Mouse (Mus musculus) liver, embryonic 14.5 days (tissue): ENCODE results near the gene Map2k3. TPM values are rescaled to one million over a fixed set of nuclear protein-coding genes. Genes with fewer than 3 reads are reported as not detected.

Source experiments
- ATAC-seq: fragments of 200-750 bp; cut with Nextera tagmentation; 2 replicates; pipeline ENCODE4 v1.8.0; 2017; ENCODE audit warnings: moderate number of reproducible peaks, mild to moderate bottlenecking, moderate library complexity; ENCODE audit not compliant: insufficient read depth
- DNase-seq, 3 experiments: peaks; one replicate each; pipeline ENCODE4 v3.0.0-alpha.2; 2012 to 2013; ENCODE audit warnings: low read depth in 3 of 3, low spot score in 3 of 3
- H3K27ac ChIP-seq: fragments of 300-500 bp; sonication (generic); 2 replicates; pipeline ENCODE4 v1.5.1; 2014; ENCODE audit warnings: moderate library complexity, mild to moderate bottlenecking, control low read depth, inconsistent platforms
- H3K27me3 ChIP-seq: fragments of 300-500 bp; sonication (generic); 2 replicates; pipeline ENCODE4 v1.6.1; 2014; ENCODE audit warnings: mild to moderate bottlenecking, low read length, moderate library complexity; ENCODE audit not compliant: control insufficient read depth, insufficient read depth
- H3K36me3 ChIP-seq: fragments of 300-500 bp; sonication (generic); replicated peaks from 2 replicates; pipeline ENCODE4 v1.6.1; 2014; ENCODE audit warnings: low read depth; ENCODE audit not compliant: control insufficient read depth, insufficient read depth
- H3K4me1 ChIP-seq, 2 experiments: fragments of 200-500 bp in 1 of 2; fragments of 300-500 bp in 1 of 2; sonication (generic) in 1 of 2; replicated peaks; 2 replicates each; pipeline ENCODE4 v1.6.1; 2012 to 2014; ENCODE audit warnings: antibody characterized with exemption in 1 of 2, inconsistent platforms in 1 of 2, low read length in 1 of 2; ENCODE audit not compliant: control insufficient read depth in 2 of 2, insufficient read depth in 2 of 2
- H3K4me2 ChIP-seq: fragments of 300-500 bp; sonication (generic); 2 replicates; pipeline ENCODE4 v1.6.1; 2014; ENCODE audit warnings: low read depth, mild to moderate bottlenecking, control low read depth, moderate library complexity
- H3K4me3 ChIP-seq, 2 experiments: fragments of 200-500 bp in 1 of 2; fragments of 300-500 bp in 1 of 2; sonication (generic) in 1 of 2; 2 replicates each; pipeline ENCODE4 v1.5.1; 2012 to 2014; ENCODE audit warnings: low read depth in 2 of 2, low read length in 2 of 2, mild to moderate bottlenecking in 2 of 2, control low read depth in 1 of 2, inconsistent platforms in 1 of 2, moderate library complexity in 1 of 2; ENCODE audit not compliant: insufficient read depth in 1 of 2
- H3K9ac ChIP-seq: fragments of 300-500 bp; sonication (generic); replicated peaks from 2 replicates; pipeline ENCODE4 v1.6.1; 2014; ENCODE audit warnings: mild to moderate bottlenecking, control low read depth, moderate library complexity
- H3K9me3 ChIP-seq: fragments of 300-500 bp; sonication (generic); 2 replicates; pipeline ENCODE4 v1.6.1; 2016; ENCODE audit warnings: low read length, mixed read lengths; ENCODE audit not compliant: control insufficient read depth
- CTCF ChIP-seq: IDR thresholded peaks from 2 replicates; pipeline ENCODE4 v1.5.1; 2016; ENCODE audit warnings: antibody characterized with exemption, low read depth, control low read depth
- EP300 ChIP-seq: IDR thresholded peaks from 2 replicates; pipeline ENCODE4 v1.6.1; 2016; ENCODE audit warnings: antibody characterized with exemption, low read depth
- WGBS: fragments of 180-500 bp; shearing (Covaris S2); extraction: QIAGEN DNeasy Blood & Tissue Kit; methylation state at CpG from one replicate; pipeline ENCODE4 v1.1.7; 2014; ENCODE audit not compliant: insufficient replicate concordance; 5-methylcytosine and 5-hydroxymethylcytosine counted together
- polyA plus RNA-seq, 2 experiments: library from polyadenylated mRNA; depleted of rRNA in 1 of 2; stranded (reverse) in 1 of 2; unstranded in 1 of 2; fragments of >200 nt; fragmentation: Nextera tagmentation in 1 of 2; extraction: Ambion mirVana in 1 of 2; gene quantifications; 2 replicates each; pipeline versions ENCODE4 v1.2.1 to v1.2.3; 2012 to 2014

The Map2k3 gene
- polyA plus RNA-seq, 2 experiments, result 44.7 to 100 TPM

DNA sequence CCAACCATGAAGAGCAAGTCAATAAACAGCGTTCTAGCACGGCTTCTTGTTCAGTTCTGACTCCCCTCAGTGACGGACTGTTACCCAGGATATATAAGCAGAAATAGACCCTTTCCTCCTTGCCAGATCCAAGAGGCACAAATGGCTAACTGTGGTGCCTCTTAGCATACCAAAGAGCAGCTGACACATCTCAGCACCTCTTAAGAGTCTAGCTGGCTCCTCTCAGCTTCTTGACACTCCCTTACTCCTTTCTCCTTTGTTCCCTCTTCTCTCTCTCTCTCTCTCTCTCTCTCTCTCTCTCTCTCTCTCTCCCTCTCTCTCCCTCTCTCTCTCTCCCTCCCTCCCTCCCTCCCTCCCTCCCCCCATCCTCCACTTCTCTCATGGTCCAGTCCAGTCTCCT is 41.1 kb upstream of the Map2k3 start:
- Histone ChIP-seq H3K4me1 (no peaks in the 10 kb centered on the region), H3K9me3 (no peaks in the 10 kb centered on the region), H3K9ac (no peak overlapping the region), H3K36me3 (no peaks in the 10 kb centered on the region), H3K27ac (no peak overlapping the region), H3K4me3 (no peak overlapping the region), H3K27me3 (no peaks in the 10 kb centered on the region), H3K4me2 (no peak overlapping the region)
- ATAC-seq (no peak), DNase-seq (no peak)
- TF ChIP-seq EP300 (no peak), CTCF (no peak)
- 54% methylated on average over 3 of the region's 3 CpGs for WGBS

DNA sequence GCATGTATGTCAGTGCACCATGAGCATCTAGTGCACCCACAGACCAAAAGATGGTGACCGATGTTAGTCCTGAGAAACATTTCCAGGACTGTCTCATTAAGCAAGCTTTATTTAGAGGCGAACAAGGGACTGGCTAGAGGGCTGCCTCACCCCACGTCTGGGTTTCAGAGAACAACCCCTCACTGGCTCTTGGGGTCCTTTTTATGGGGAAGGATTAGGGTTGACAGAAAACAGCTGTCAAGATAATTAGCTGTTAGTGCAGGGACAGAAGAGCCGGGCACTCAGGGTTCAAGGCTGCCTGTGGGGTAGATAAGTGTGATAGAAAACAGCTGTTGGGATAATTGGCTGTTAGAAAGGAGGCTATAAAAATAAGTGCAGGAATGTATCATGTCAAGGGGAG is 35.9 kb upstream of the Map2k3 start:
- H3K4me2 ChIP-seq, result no peak overlapping the region
- H3K36me3 ChIP-seq, result no peaks in the 10 kb centered on the region
- no peaks in the 10 kb centered on the region for H3K27me3 ChIP-seq
- ATAC-seq (no peak), DNase-seq (no peak)
- H3K27ac ChIP-seq, result no peak overlapping the region
- no peaks in the 10 kb centered on the region for H3K9me3 ChIP-seq
- no peaks in the 10 kb centered on the region for H3K4me1 ChIP-seq
- 38% methylated on average over 4 of the region's 4 CpGs for WGBS
- TF ChIP-seq EP300 (no peak), CTCF (no peak)
- H3K9ac ChIP-seq, result no peak overlapping the region
- H3K4me3 ChIP-seq, result no peak overlapping the region

GRCm38 (mm10) chr11:60902001-60902400 is 29.8 kb upstream of the Map2k3 start:
- no peaks in the 10 kb centered on the region for H3K9me3 ChIP-seq
- TF ChIP-seq EP300 (no peak), CTCF (no peak)
- H3K27me3 ChIP-seq, result no peaks in the 10 kb centered on the region
- no peak overlapping the region for H3K4me3 ChIP-seq
- no peak for DNase-seq
- no peaks in the 10 kb centered on the region for H3K4me1 ChIP-seq
- no peak overlapping the region for H3K4me2 ChIP-seq
- no peak overlapping the region for H3K27ac ChIP-seq
- 66% methylated on average over 7 of the region's 7 CpGs for WGBS
- no peak for ATAC-seq
- H3K36me3 ChIP-seq, result peaks cover 13% of the 10 kb centered on the region
- H3K9ac ChIP-seq, result no peak overlapping the region

GRCm38 (mm10) chr11:60902486-60902885 is 29.3 kb upstream of the Map2k3 start:
- Histone ChIP-seq H3K27me3 (no peaks in the 10 kb centered on the region), H3K36me3 (peaks cover 13% of the 10 kb centered on the region), H3K9ac (no peak overlapping the region), H3K27ac (no peak overlapping the region), H3K4me3 (no peak overlapping the region), H3K4me2 (no peak overlapping the region), H3K9me3 (no peaks in the 10 kb centered on the region), H3K4me1 (no peaks in the 10 kb centered on the region)
- TF ChIP-seq EP300 (no peak), CTCF (no peak)
- DNase-seq, result no peak
- 61% methylated on average over 4 of the region's 4 CpGs for WGBS
- no peak for ATAC-seq

DNA sequence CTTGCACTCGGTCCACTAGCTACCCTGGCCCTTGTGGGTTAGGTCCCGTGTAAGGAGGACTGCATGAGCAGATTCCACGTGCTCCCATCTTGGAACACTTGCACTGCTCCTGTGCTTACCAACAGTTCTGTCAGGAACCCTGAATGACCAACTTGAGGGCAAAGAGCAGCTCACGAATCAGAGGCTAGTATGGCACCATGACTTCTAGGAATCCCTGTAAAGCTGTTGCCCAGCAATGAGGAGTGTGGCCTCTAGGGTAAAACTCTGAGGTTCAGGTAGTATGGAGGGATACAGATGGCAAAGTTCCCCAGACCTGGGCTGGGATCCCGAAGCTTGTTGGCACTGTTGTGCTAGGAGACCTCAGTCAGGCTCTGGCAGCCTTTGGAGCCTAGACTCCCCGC is 28.2 kb upstream of the Map2k3 start:
- no peak for ATAC-seq
- no peak for DNase-seq
- no peak for TF ChIP-seq CTCF
- TF ChIP-seq EP300, result no peak

More for the DNA sequence above, 28.2 kb upstream of the Map2k3 start:
- H3K9me3 ChIP-seq, result no peaks in the 10 kb centered on the region
- H3K27me3 ChIP-seq, result no peaks in the 10 kb centered on the region
- H3K4me3 ChIP-seq, result no peak overlapping the region
- 71% methylated on average over 6 of the region's 6 CpGs for WGBS
- no peak overlapping the region for H3K27ac ChIP-seq
- H3K4me1 ChIP-seq, result no peaks in the 10 kb centered on the region
- H3K9ac ChIP-seq, result no peak overlapping the region
- no peak overlapping the region for H3K4me2 ChIP-seq
- peaks cover 13% of the 10 kb centered on the region for H3K36me3 ChIP-seq
